Mouse (Mus musculus) embryonic facial prominence, embryonic 12.5 days (tissue): ENCODE data around the gene Ccdc65. TPM values are rescaled to one million over a fixed set of nuclear protein-coding genes. Genes with fewer than 3 reads are reported as not detected.
"Not testable (repeated sequence)": the region's sequence is repeated elsewhere in the genome, so short reads cannot be mapped to it uniquely, and the experiment has no call there.

Source experiments
- ATAC-seq: fragments of 200-750 bp; cut with Nextera tagmentation; 2 replicates; pipeline ENCODE4 v1.8.0; 2017; ENCODE audit not compliant: insufficient number of reproducible peaks, insufficient read depth, low FRiP score, low TSS enrichment
- H3K27ac ChIP-seq: fragments of 300-500 bp; sonication (generic); 2 replicates; pipeline ENCODE4 v1.5.1; 2016; ENCODE audit warnings: mild to moderate bottlenecking
- H3K27me3 ChIP-seq: fragments of 300-500 bp; sonication (generic); 2 replicates; pipeline ENCODE4 v1.6.1; 2016; ENCODE audit warnings: mild to moderate bottlenecking, moderate library complexity
- H3K36me3 ChIP-seq: fragments of 300-500 bp; sonication (generic); 2 replicates; pipeline ENCODE4 v1.6.1; 2016; ENCODE audit warnings: mild to moderate bottlenecking
- H3K4me1 ChIP-seq: fragments of 300-500 bp; sonication (generic); 2 replicates; pipeline ENCODE4 v1.6.1; 2016
- H3K4me2 ChIP-seq: fragments of 300-500 bp; sonication (generic); replicated peaks from 2 replicates; pipeline ENCODE4 v1.6.1; 2016; ENCODE audit warnings: mild to moderate bottlenecking, moderate library complexity
- H3K4me3 ChIP-seq: fragments of 300-500 bp; sonication (generic); 2 replicates; pipeline ENCODE4 v1.5.1; 2016; ENCODE audit warnings: mild to moderate bottlenecking
- H3K9ac ChIP-seq: fragments of 300-500 bp; sonication (generic); 2 replicates; pipeline ENCODE4 v1.6.1; 2016; ENCODE audit warnings: mild to moderate bottlenecking, moderate library complexity
- H3K9me3 ChIP-seq: fragments of 300-500 bp; sonication (generic); 2 replicates; pipeline ENCODE4 v1.6.1; 2016; ENCODE audit warnings: mild to moderate bottlenecking, moderate library complexity
- WGBS: fragments of 180-500 bp; shearing (Covaris S2); methylation state at CpG from one replicate; pipeline ENCODE4 v1.1.7; 2016; 5-methylcytosine and 5-hydroxymethylcytosine counted together
- polyA plus RNA-seq: library from polyadenylated mRNA; unstranded; fragments of >200 nt; fragmentation: Nextera tagmentation; extraction: Ambion mirVana; gene quantifications from 2 replicates; pipeline ENCODE4 v1.2.1, GENCODE M21; 2016

The Ccdc65 gene
- polyA plus RNA-seq, 1 experiment from 2014 or later, result 1.1 TPM

DNA sequence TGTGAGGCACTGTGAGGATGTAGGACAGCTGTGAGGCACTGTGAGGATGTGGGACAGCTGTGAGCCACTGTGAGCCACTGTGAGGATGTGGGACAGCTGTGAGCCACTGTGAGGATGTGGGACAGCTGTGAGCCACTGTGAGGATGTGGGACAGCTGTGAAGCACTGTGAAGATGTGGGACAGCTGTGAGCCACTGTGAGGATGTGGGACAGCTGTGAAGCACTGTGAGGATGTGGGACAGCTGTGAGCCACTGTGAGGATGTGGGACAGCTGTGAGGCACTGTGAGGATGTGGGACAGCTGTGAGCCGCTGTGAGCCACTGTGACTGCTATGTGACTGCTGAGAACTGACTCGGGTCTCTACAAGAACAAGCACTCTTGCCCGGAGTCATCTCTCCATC is 35.9 kb downstream of the Ccdc65 start:
- ATAC-seq, H3K4me1 ChIP-seq, H3K27ac ChIP-seq, H3K4me2 ChIP-seq, H3K4me3 ChIP-seq, H3K9me3 ChIP-seq, H3K9ac ChIP-seq, H3K27me3 ChIP-seq: not testable (repeated sequence)
- H3K36me3 ChIP-seq, result peaks cover 41% of the 10 kb centered on the region
- 85% methylated on average over 3 of the region's 3 CpGs for WGBS

DNA sequence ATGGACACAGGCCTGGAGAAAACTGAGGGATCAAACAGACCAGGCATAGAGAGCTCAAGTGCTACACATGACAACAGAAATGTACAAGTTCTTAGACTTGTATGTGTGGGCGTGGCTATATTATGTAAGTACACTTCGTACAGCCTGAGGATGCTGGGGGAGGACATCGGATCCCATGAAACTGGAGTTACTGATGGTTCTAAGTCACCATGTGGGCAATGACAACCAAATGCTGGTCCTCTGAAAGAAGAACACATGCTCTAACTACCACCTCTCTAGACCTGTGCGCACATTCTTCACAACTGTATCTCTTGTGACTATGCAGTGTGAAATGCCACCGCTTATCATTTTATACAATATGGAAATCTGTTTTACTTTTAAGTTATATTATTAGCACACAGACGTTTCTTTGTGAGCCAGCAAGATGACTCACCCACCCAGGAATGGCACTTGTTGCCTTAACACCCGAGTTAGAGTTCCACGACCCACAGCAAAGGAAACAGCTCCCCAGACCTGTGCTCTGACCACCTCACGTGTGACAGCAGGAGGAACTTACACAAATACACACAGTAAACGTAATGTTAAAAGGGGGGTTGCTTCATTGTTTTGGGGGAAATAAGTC is 38.4 kb downstream of the Ccdc65 start:
- no peak for ATAC-seq
- Histone ChIP-seq H3K9ac (no peak overlapping the region), H3K36me3 (peaks cover 16% of the 10 kb centered on the region), H3K4me1 (no peaks in the 10 kb centered on the region), H3K9me3 (no peaks in the 10 kb centered on the region), H3K4me3 (no peak overlapping the region), H3K4me2 (no peak overlapping the region), H3K27ac (no peak overlapping the region), H3K27me3 (no peaks in the 10 kb centered on the region)
- WGBS, result 88% methylated on average over 10 of the region's 10 CpGs

GRCm38 (mm10) chr15:98747296-98747695 is 39.3 kb downstream of the Ccdc65 start:
- Histone ChIP-seq H3K4me2 (no peak overlapping the region), H3K4me1 (no peaks in the 10 kb centered on the region), H3K9me3 (no peaks in the 10 kb centered on the region), H3K9ac (no peak overlapping the region), H3K4me3 (no peak overlapping the region), H3K36me3 (peaks cover 9% of the 10 kb centered on the region), H3K27ac (no peak overlapping the region), H3K27me3 (no peaks in the 10 kb centered on the region)
- no peak for ATAC-seq
- 77% methylated on average over 6 of the region's 6 CpGs for WGBS

DNA sequence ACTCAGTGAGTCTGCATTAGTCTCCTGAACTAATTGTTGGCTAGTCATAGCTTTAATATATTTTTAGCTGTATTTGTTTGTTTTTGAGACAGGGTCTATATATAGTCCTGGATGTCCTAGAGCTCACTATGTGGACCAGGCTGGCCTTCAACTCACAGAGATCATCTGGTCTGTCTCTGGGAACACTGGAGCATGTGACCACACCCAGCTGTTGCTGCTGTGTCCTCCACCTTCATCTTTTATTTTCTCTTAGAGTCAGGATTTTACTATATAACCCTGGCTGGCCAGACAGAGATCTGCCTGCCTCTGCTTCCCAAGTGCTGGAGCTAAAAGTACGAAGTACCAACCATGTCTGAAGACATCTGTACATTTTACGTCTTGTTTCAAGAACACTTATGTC is 41.1 kb downstream of the Ccdc65 start:
- Histone ChIP-seq H3K27ac (no peak overlapping the region), H3K4me3 (no peak overlapping the region), H3K9ac (no peak overlapping the region), H3K27me3 (no peaks in the 10 kb centered on the region), H3K9me3 (no peaks in the 10 kb centered on the region), H3K36me3 (peaks cover 8% of the 10 kb centered on the region; the same call in 1 of the 2 replicates), H3K4me1 (no peaks in the 10 kb centered on the region), H3K4me2 (no peak overlapping the region)
- WGBS, result 98% methylated on average over 2 of the region's 2 CpGs
- ATAC-seq, result no peak

GRCm38 (mm10) chr15:98753021-98753423 is 45.0 kb downstream of the Ccdc65 start:
- no peak overlapping the region for H3K27ac ChIP-seq
- peaks cover 12% of the 10 kb centered on the region for H3K36me3 ChIP-seq
- H3K9ac ChIP-seq, result no peak overlapping the region
- H3K4me1 ChIP-seq, result 0 out of 2 replicates have a peak, but pooled peaks cover 4% of the 10 kb centered on the region
- no peak overlapping the region for H3K4me3 ChIP-seq
- H3K27me3 ChIP-seq, result no peaks in the 10 kb centered on the region
- ATAC-seq, result no peak
- H3K4me2 ChIP-seq, result no peak overlapping the region
- no peaks in the 10 kb centered on the region for H3K9me3 ChIP-seq
- 81% methylated on average over 8 of the region's 8 CpGs for WGBS

- 92% methylated on average over 2 of the region's 2 CpGs for WGBS
- no peak overlapping the region for H3K27ac ChIP-seq
- H3K4me2 ChIP-seq, result no peak overlapping the region
- no peak overlapping the region for H3K4me3 ChIP-seq
- no peaks in the 10 kb centered on the region for H3K9me3 ChIP-seq
- H3K27me3 ChIP-seq, result no peaks in the 10 kb centered on the region
- H3K4me1 ChIP-seq, result 0 out of 2 replicates have a peak, but pooled peaks cover 4% of the 10 kb centered on the region
- H3K9ac ChIP-seq, result no peak overlapping the region
- H3K36me3 ChIP-seq, result peaks cover 21% of the 10 kb centered on the region
- no peak for ATAC-seq
Observed at GRCm38 (mm10) chr15:98754125-98754524, 46.1 kb downstream of the Ccdc65 start.

- peak; percentile 68 for ATAC-seq
- Histone ChIP-seq H3K4me3 (peak overlapping the region; percentile 98), H3K36me3 (peaks cover 16% of the 10 kb centered on the region; the same call in 1 of the 2 replicates), H3K27ac (peak overlapping the region; percentile 86), H3K9me3 (no peaks in the 10 kb centered on the region), H3K4me1 (peaks cover 18% of the 10 kb centered on the region), H3K9ac (peak overlapping the region; percentile 89), H3K4me2 (peak overlapping the region; percentile 89), H3K27me3 (peaks cover 6% of the 10 kb centered on the region; the same call in 1 of the 2 replicates)
- under 1% methylated on average over 18 of the region's 24 CpGs for WGBS
Observed at GRCm38 (mm10) chr15:98762201-98762621, 54.2 kb downstream of the Ccdc65 start.

DNA sequence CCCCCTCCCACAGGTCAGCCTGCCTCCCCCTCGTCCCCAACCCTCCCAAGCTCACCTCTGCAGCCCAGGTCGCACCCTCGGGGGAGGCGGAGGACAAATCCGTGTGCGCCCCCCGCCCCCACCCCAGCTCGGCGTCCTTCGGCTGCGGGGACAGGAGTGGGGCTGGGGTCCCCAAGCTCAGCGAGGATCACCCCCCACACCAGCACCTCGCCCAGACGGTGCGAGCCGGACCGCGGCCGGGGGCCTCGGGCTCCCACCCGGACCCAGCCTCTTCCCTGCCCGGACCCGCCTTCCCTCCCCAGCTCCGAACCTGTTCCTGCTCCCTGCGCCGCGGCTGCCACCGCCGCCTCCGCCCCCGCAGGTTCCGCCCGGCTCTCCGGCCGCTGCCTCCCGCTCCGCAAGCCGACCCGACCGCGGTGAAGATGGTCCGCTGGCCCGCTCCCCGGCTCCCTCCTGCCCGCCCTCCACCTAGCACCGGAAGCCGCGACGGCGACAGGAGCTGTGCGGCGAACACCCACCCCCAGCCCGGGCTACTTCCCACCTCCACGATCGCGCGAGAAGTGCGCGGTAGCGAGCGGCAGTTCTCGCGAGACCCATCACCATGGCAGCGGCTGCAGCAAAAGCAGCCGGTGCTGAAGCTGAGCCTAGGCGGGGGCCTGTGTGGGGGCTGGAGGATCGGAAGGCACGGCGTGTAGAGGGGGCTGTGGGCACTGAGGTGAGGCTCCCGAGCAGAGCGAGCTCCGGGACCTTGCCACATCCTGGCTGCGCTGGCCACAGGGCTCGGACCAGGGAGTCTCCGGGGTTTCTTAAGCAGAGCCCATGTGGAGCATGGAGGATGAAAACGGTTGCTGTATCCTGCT is 54.9 kb downstream of the Ccdc65 start, which contains the start of gene Arf3:
Gene Arf3, minus strand, starts transcription at position 545 of the 860 bp plus-strand sequence.
- peaks cover 18% of the 10 kb centered on the region for H3K4me1 ChIP-seq
- under 1% methylated on average over 76 of the region's 76 CpGs for WGBS

GRCm38 (mm10) chr15:98765929-98766328 is 57.9 kb downstream of the Ccdc65 start:
- H3K27ac ChIP-seq, result no peak overlapping the region
- WGBS, result 78% methylated on average over 4 of the region's 4 CpGs
- no peaks in the 10 kb centered on the region for H3K9me3 ChIP-seq
- peaks cover 17% of the 10 kb centered on the region for H3K4me1 ChIP-seq
- ATAC-seq, result no peak
- H3K4me3 ChIP-seq, result no peak overlapping the region
- no peak overlapping the region for H3K9ac ChIP-seq
- H3K36me3 ChIP-seq, result no peaks in the 10 kb centered on the region
- peaks cover 30% of the 10 kb centered on the region for H3K27me3 ChIP-seq
- H3K4me2 ChIP-seq, result no peak overlapping the region

More for the DNA sequence above, 54.9 kb downstream of the Ccdc65 start, which contains the start of gene Arf3:
- ATAC-seq, result peak; percentile 91
- Histone ChIP-seq H3K4me3 (peak within 1 kb of the TSS; percentile 98), H3K27me3 (peaks cover 6% of the 10 kb centered on the region; the same call in 1 of the 2 replicates), H3K27ac (peak within 1 kb of the TSS; percentile 86), H3K4me2 (peak within 1 kb of the TSS; percentile 89), H3K9me3 (no peaks in the 10 kb centered on the region), H3K9ac (peak within 1 kb of the TSS; percentile 89), H3K36me3 (peaks cover 15% of the 10 kb centered on the region; the same call in 1 of the 2 replicates)

DNA sequence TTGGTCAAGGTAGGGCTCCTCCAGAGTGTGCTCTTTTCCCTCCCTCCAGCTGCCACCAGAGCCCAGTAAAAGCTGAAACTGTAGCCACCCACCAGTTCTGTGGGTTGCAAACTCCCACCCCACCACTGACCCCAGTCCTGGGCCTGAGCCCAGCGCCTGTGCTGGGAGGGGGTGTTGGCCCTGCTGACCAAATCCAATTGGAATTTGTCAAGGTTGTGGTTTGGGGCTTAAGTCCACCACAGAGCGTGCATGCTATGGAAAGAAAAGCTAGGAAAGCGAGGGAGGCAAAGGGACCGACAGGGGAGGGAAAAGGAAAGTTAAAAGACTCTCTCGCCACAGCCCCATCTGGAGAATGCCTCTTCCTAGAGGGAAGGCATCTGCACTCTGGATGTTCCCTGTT is 60.3 kb downstream of the Ccdc65 start:
- H3K4me1 ChIP-seq, result peaks cover 17% of the 10 kb centered on the region
- no peak overlapping the region for H3K27ac ChIP-seq
- no peak overlapping the region for H3K9ac ChIP-seq
- no peak overlapping the region for H3K4me3 ChIP-seq
- no peaks in the 10 kb centered on the region for H3K9me3 ChIP-seq
- H3K4me2 ChIP-seq, result no peak overlapping the region
- WGBS, result 28% methylated on average over 5 of the region's 5 CpGs
- ATAC-seq, result no peak
- H3K36me3 ChIP-seq, result no peaks in the 10 kb centered on the region
- peaks cover 53% of the 10 kb centered on the region for H3K27me3 ChIP-seq

DNA sequence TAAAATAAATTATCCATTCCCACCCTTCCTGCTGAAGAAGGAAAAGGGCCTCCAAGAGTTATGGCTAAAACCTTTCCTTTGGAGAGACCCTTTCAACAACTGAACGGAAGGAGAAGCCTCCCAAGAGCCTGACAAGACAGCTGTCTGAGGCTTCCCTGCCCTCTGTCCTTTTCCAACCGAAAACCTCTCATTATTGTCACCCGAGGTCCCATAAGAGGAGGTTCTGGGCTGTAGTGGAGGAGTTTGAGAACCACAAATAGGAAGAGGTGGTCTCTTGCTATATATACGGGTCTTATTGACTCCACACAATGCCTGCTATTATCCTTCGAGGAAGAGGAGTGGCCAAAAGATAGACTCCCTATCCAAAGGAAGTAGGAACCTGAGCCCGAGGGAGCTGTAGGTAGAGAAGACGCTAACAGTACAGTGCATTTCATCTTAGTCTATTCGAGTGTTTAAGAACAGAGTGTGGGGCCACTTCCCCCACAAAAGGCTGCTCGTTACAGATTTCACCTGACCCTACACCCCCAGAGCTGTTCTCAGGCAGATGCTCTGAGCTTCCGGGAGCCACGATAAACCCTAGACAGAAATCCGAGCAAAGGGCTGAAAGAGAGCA is 63.9 kb downstream of the Ccdc65 start:
- H3K27me3 ChIP-seq, result peaks cover 82% of the 10 kb centered on the region
- no peak overlapping the region for H3K9ac ChIP-seq
- H3K4me3 ChIP-seq, result peak overlapping the region; percentile 35
- no peaks in the 10 kb centered on the region for H3K36me3 ChIP-seq
- peak overlapping the region; percentile 53 for H3K4me2 ChIP-seq
- H3K9me3 ChIP-seq, result no peaks in the 10 kb centered on the region
- H3K4me1 ChIP-seq, result peaks cover 22% of the 10 kb centered on the region
- no peak for ATAC-seq
- 5% methylated on average over 12 of the region's 12 CpGs for WGBS
- no peak overlapping the region for H3K27ac ChIP-seq
